Mouse (Mus musculus) adrenal gland, adult 8-10 months (tissue): ENCODE results near the gene Dlgap4. TPM values are rescaled to one million over a fixed set of nuclear protein-coding genes. Genes with fewer than 3 reads are reported as not detected.

Experiments
- DNase-seq: peaks from one replicate; pipeline ENCODE4 v3.0.0; 2022
- total RNA-seq, 4 experiments: library from RNA; stranded (reverse); gene quantifications; 2 replicates each; pipeline ENCODE4 v1.2.4; 2022

Dlgap4 gene
- total RNA-seq, 4 experiments from 2014 or later = 43.0 to 72.3 (median 58.4) TPM

- no peak for DNase-seq
These were observed 104.1 kb downstream of the Dlgap4 start for GRCm38 (mm10) chr2:156717320-156718281.

DNA sequence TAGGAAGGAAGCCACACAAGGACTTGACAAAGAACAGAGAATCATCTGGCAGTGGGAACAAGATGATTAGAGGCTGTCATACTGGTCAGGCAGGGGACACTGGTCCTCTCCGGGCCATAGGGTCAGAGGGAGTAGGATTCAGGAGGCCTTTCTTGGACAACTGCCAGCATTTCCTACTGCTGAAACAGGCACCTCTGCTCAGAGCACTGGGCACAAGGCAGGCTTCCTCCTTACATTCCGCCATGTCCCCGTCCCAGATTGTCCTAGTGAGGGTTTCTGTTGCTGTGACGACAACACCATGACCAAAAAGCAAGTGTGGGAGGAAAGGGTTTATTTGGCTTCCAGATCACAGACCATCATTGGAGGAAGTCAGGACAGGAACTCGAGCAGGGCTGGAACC is 105.3 kb downstream of the Dlgap4 start:
- no peak for DNase-seq

DNA sequence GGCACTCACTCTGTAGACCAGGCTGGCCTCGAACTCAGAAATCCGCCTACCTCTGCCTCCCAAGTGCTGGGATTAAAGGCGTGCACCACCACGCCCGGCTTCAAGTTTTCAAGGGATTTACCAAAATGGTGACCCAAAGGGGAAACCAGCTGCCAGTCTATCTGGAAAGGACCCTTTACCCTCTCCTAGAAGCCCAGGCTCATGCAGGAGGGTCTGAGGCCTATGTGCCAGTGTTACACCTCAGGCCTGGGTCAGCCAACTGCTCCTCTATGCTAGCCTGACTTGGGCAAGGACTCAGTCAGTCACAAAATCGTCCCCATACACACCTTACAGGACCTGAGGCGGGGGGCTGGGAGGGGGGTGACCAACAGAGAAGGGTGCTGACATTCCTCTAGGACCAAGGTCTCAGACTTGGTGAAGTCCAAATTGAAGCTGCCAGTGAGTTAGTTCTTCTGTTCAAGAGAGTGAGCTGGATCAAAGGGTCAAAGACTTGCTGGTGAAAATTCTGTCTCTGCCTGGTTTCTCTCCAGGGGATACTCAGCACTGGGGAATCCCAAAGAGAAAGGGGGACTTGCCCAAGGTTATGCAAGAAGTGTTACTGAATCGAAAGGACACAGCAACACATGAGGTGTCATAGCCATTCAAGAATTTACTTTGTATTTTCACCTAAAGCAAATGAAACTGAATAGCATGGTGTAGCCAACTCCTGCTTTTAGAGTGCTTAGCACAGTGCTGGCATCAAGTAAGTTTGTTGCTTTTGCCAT is 106.2 kb downstream of the Dlgap4 start:
- DNase-seq = no peak

DNA sequence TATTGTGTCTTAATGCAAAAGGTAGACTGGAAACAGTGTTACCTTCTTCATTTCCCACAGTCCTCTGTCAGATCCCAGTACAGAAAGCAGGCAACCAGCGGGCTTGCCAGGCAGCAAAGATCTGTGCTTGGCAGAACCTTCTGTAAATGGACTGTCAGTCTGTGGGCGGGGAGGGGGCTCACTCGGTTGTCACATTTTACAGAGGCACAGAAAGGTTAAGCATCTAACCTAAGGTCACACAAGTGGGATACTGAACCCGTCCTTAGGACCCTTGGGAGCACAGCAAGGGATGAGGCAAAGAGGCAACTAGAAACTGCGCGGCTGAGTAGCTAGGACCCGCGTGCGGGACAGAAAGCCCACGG is 106.8 kb downstream of the Dlgap4 start:
- no peak for DNase-seq

DNA sequence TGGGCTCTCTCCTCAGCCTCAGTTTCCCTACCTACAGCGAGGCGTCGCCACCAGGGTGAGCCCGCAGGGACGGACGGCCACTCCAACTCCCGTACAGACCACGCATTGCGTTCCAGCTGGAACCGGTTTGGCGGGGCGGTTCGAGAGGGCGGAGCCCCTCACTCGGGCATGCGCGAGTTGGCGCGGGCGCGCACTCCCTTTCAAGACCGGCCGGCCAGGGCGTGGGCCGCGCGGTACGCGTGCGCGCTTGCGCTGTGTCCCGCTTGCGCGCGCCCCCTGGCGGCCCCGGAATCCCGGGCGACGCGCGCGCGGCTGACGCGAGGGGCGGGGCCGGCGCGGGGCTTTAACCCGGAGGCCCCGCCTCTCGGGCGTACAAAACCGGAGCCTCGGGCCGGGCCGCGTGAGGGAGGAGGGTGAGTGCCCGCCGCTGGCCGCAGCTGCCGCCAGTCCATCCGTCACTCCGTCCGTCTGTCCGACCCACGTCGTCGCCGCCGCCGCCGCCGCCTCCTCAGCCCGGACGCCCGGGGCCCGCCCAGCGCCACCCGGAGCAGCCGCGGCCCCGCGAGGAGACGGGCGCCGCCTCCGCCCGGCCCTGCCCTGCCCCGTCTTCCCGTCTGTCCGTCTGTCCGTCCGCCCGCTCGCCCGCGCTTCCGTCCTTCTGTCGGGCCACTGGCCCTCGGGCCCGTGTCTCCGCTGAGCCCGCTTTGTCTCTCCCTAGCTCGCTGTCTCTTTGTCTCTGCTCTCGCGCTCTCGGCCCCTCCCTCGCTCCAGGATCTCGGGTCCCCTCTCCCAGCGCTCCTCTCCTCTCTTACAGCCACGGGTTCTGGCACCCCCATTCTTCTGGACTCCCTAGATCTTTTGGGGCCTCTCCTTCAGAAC is 107.4 kb downstream of the Dlgap4 start:
- DNase-seq = peak; percentile 94

- no peak for DNase-seq
These were observed 108.1 kb downstream of the Dlgap4 start for GRCm38 (mm10) chr2:156721554-156722070.

- DNase-seq = peak; percentile 54
These were observed 108.6 kb downstream of the Dlgap4 start for GRCm38 (mm10) chr2:156722071-156722575.

GRCm38 (mm10) chr2:156722752-156723151 is 109.2 kb downstream of the Dlgap4 start:
- DNase-seq = no peak

DNA sequence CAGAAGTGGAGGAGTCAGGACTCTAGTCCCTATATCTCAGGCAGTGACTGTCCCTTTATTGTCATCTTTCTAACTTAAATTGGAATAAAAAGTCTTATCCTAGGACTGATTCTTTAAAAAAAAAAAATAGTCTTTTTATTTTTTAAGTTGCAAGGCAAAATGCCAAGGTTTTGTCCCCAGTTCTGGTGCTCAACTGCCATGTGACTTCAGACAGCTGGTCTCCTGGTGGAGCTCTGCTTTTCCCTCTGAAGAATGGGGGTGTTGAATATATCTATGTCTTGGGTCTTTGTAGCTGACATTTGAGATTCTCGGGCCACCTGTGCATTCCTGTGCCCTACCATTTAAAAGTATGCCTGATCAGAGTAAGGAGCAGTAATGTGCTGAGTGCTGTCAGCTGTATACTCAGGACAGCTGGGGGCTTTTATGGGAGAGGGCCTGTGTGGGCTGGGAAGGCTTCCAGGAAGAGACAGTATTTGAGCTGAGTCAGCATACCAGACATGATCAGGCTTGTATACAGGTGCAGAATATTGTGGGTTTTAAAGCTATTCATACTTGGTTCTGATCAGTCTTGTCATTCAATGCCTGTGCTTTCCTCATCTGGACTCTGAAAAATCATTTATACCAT is 110.5 kb downstream of the Dlgap4 start:
- DNase-seq = no peak

GRCm38 (mm10) chr2:156724871-156725270 is 111.4 kb downstream of the Dlgap4 start:
- DNase-seq = no peak

GRCm38 (mm10) chr2:156726344-156726743 is 112.8 kb downstream of the Dlgap4 start:
- DNase-seq = no peak

GRCm38 (mm10) chr2:156726878-156727277 is 113.4 kb downstream of the Dlgap4 start:
- DNase-seq = no peak

DNA sequence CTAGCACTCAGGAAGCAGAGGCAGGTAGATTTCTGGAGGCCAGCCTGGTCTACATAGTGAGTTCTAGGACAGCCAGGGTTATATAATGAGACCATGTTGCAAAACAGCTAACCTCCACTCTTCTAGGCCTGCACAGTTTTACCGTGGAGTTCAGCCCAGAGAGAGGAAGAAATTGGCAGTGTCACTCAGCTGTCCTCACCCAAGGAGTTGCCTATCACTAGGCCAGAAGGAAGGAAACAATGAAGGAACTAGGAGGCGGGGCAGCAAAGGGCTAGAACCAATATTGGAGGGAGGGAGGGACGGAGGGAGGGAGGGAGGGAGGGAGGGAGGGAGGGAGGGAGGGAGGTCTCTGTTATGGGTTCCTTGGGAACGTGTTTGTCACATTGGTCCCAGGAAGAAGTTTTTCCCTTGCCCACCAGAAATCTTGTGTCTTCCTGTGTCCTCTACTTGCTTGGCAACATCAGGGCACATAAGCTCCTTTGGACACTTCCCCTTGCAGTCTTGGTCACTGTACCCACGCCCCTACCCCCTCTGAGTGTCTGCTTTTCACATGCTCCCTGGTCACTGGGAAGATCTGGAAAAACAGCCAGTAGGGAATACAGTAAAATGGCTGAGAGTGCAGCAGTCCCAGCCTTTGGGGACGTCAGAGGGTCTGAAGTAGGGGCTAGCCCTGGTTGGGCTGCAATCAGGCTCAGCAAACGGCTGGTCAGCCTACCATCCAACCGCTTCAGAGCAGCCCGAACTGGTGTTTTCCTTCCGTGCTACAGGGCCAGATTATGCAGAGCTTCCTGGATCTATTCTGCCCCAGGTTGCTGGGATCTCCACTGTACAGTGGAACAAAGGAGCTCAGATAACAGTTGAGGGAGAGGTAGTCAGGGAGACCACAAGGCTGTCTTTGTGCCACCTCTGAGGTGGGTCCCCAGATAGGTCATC is 116.3 kb downstream of the Dlgap4 start:
- DNase-seq = no peak

- DNase-seq = no peak
These were observed 117.0 kb downstream of the Dlgap4 start for GRCm38 (mm10) chr2:156730501-156730921.

DNA sequence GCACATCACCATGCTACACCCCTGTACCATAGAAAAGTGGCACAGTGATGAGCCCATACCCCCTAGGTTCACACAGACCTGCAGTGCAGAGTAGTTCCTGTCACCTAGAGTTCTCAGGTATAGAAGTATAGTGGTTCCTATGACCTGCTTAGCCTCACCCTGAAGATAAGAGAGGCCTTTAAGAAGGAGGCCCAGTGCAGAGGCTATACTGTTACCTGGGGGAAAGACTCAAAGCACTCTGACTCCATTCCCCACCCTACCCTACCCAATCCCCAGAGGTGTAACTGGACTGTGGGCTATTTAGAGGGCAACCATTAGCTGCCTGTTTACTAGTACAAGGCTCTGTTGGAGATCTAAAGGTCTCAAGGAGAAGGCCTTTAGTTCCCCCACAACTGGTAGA is 118.1 kb downstream of the Dlgap4 start:
- DNase-seq = no peak

- peak; percentile 69 for DNase-seq
These were observed 118.6 kb downstream of the Dlgap4 start for GRCm38 (mm10) chr2:156732109-156732508.

DNA sequence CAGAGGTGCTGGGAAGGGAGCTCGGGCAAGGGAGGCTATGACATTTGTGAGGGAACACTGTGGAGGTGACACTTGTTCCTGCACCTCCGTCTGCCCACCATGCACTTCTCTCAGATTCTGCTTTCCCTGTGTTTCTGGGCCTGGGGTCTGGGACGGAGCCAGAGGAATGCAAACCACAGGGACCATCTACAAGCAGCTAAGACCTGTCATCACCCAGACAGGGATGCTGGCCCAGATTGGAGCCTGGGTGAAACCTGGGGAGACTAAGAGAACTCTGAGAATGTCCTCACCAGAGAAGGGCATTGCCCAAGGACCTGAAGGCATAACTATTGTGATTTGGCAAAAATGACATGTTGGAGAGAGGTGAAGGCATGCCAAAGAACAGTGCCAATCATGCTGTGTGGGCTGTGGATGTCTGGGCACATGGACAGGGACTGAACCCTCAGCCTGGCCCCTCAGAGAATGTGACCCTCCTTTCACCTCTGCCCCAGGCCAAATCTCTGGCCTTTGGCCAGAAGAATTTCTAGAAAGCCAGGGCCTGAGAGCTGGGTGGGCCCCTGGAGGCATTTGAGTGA is 122.3 kb downstream of the Dlgap4 start:
- no peak for DNase-seq

DNA sequence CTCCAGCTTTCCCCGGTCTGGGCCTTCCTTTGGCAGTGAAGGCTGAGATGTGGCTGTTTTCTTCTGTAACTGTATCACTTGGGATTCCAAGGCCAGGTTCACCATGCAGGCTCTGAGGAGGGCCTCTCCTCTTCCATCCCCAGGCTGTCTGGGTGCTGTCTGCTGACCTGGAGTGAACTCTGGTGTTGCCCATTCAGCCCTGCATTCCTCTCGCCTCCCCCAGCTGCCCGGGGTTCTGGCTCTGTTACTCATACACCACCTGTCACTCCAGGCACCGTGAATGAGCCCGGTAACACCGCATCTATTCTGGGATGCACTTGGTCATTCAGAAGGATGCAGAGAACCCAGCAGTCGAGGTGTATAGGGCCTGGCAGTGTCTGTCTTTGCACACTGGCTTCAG is 123.3 kb downstream of the Dlgap4 start:
- no peak for DNase-seq

DNA sequence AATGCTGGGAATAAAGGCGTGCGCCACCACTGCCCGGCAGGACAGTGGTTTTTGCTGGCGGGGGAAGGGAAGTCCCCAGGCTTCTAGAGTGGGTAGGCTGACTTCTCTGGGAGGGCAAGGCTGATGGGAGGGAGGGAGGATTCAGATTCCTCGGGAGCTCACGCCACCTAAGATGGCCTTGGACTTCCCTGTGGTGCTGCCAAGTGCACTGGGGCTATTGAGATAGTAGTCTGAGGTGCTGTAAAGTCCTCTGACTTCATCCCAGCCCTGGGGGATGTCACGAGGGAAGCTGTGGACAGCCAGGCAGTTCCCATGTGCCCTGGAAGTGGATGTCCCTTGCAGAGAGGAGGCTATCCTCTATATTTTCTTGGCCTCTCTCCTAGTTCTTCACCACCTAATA is 124.5 kb downstream of the Dlgap4 start:
- peak; percentile 81 for DNase-seq

DNA sequence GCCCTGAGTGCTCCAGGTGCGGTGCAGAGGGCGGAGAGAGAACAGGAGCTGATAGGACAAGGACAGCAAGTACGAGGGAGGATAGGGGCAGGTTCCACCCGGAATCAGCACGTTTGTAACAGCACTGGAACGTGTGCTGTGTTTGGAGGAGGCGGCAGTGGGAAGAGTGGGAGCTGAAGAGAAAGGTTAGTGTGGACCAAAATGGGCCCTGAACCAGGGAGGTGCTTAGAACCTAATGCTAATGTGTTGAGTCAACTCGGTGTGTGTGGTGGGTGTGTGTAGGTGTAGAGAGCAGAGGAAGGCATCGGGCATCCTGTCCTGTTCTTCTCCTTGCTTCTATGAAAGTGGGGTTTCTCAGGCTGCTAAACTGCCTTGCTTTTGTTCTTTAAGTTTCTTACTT is 127.8 kb downstream of the Dlgap4 start:
- DNase-seq = no peak
